Mouse (Mus musculus) midbrain, embryonic 12.5 days (tissue): ENCODE data around the gene Tmco5b. TPM values are rescaled to one million over a fixed set of nuclear protein-coding genes. Genes with fewer than 3 reads are reported as not detected.
A peak's percentile ranks its signal among the peaks of the same experiment; 100 is the strongest.

Experiments
- ATAC-seq: fragments of 200-750 bp; cut with Nextera tagmentation; 2 replicates; pipeline ENCODE4 v1.8.0; 2017; ENCODE audit warnings: low read depth, moderate TSS enrichment, moderate library complexity; ENCODE audit not compliant: low FRiP score
- H3K27ac ChIP-seq: fragments of 300-500 bp; sonication (generic); replicated peaks from 2 replicates; pipeline ENCODE4 v1.5.1; 2016; ENCODE audit warnings: mild to moderate bottlenecking
- H3K27me3 ChIP-seq: fragments of 300-500 bp; sonication (generic); 2 replicates; pipeline ENCODE4 v1.6.1; 2016; ENCODE audit warnings: mild to moderate bottlenecking
- H3K36me3 ChIP-seq: fragments of 300-500 bp; sonication (generic); 2 replicates; pipeline ENCODE4 v1.6.1; 2016
- H3K4me1 ChIP-seq: fragments of 300-500 bp; sonication (generic); 2 replicates; pipeline ENCODE4 v1.6.1; 2016
- H3K4me2 ChIP-seq: fragments of 300-500 bp; sonication (generic); replicated peaks from 2 replicates; pipeline ENCODE4 v1.6.1; 2016; ENCODE audit warnings: mild to moderate bottlenecking, moderate library complexity
- H3K4me3 ChIP-seq: fragments of 300-500 bp; sonication (generic); 2 replicates; pipeline ENCODE4 v1.5.1; 2016; ENCODE audit warnings: mild to moderate bottlenecking
- H3K9ac ChIP-seq: fragments of 300-500 bp; sonication (generic); replicated peaks from 2 replicates; pipeline ENCODE4 v1.6.1; 2016; ENCODE audit warnings: mild to moderate bottlenecking, moderate library complexity
- H3K9me3 ChIP-seq: fragments of 300-500 bp; sonication (generic); 2 replicates; pipeline ENCODE4 v1.6.1; 2016; ENCODE audit warnings: mild to moderate bottlenecking
- WGBS: fragments of 180-500 bp; shearing (Covaris S2); methylation state at CpG from one replicate; pipeline ENCODE4 v1.1.7; 2016; 5-methylcytosine and 5-hydroxymethylcytosine counted together
- polyA plus RNA-seq: library from polyadenylated mRNA; unstranded; fragments of >200 nt; fragmentation: Nextera tagmentation; extraction: Ambion mirVana; gene quantifications from 2 replicates; pipeline ENCODE4 v1.2.1, GENCODE M21; 2016

Tmco5b gene
- not detected in 2 replicates for polyA plus RNA-seq

- Histone ChIP-seq H3K27ac (no peak within 1 kb of the TSS), H3K27me3 (no peaks in the 10 kb centered on the region), H3K4me3 (no peak within 1 kb of the TSS), H3K36me3 (no peaks in the 10 kb centered on the region), H3K4me1 (no peaks in the 10 kb centered on the region), H3K9ac (no peak within 1 kb of the TSS), H3K9me3 (no peaks in the 10 kb centered on the region), H3K4me2 (no peak within 1 kb of the TSS)
- WGBS = 87% methylated on average over 2 of the region's 2 CpGs
- no peak for ATAC-seq
These were observed at the start of gene Tmco5b for GRCm38 (mm10) chr2:113285432-113285831. TSS of gene Tmco5b (plus strand) at chr2:113285732.

- Histone ChIP-seq H3K9ac (no peak overlapping the region), H3K27ac (no peak overlapping the region), H3K4me3 (no peak overlapping the region), H3K4me1 (no peaks in the 10 kb centered on the region), H3K9me3 (no peaks in the 10 kb centered on the region), H3K36me3 (no peaks in the 10 kb centered on the region), H3K4me2 (no peak overlapping the region), H3K27me3 (no peaks in the 10 kb centered on the region)
- 85% methylated on average over 1 of the region's 1 CpGs for WGBS
- no peak for ATAC-seq
These were observed 48.5 kb upstream of the Tmco5b start for GRCm38 (mm10) chr2:113236993-113237392.

- H3K27me3 ChIP-seq = no peaks in the 10 kb centered on the region
- no peak overlapping the region for H3K4me3 ChIP-seq
- 70% methylated on average over 5 of the region's 5 CpGs for WGBS
- no peak overlapping the region for H3K27ac ChIP-seq
- H3K36me3 ChIP-seq = no peaks in the 10 kb centered on the region
- H3K4me1 ChIP-seq = no peaks in the 10 kb centered on the region
- ATAC-seq = no peak
- no peak overlapping the region for H3K4me2 ChIP-seq
- H3K9ac ChIP-seq = no peak overlapping the region
- H3K9me3 ChIP-seq = no peaks in the 10 kb centered on the region
These were observed 46.7 kb upstream of the Tmco5b start for GRCm38 (mm10) chr2:113238871-113239270.

GRCm38 (mm10) chr2:113302349-113303239, 17.1 kb downstream of the Tmco5b start:
- ATAC-seq = peak; percentile 66; the same call in 1 of the 2 replicates
- Histone ChIP-seq H3K9ac (0 out of 2 replicates have a peak overlapping the region, but pooled peaks have one; percentile 21), H3K36me3 (no peaks in the 10 kb centered on the region), H3K9me3 (no peaks in the 10 kb centered on the region), H3K4me3 (no peak overlapping the region), H3K4me2 (no peak overlapping the region), H3K27ac (no peak overlapping the region), H3K4me1 (no peaks in the 10 kb centered on the region), H3K27me3 (0 out of 2 replicates have a peak, but pooled peaks cover 5% of the 10 kb centered on the region)
- WGBS = 45% methylated on average over 18 of the region's 18 CpGs

- WGBS = 77% methylated on average over 4 of the region's 4 CpGs
- ATAC-seq = peak; percentile 70
- no peak overlapping the region for H3K27ac ChIP-seq
- H3K4me3 ChIP-seq = no peak overlapping the region
- no peaks in the 10 kb centered on the region for H3K9me3 ChIP-seq
- H3K4me1 ChIP-seq = no peaks in the 10 kb centered on the region
- H3K9ac ChIP-seq = no peak overlapping the region
- H3K4me2 ChIP-seq = no peak overlapping the region
- H3K27me3 ChIP-seq = 0 out of 2 replicates have a peak, but pooled peaks cover 5% of the 10 kb centered on the region
- H3K36me3 ChIP-seq = no peaks in the 10 kb centered on the region
These were observed 17.7 kb downstream of the Tmco5b start for GRCm38 (mm10) chr2:113303240-113303538.

- H3K27ac ChIP-seq = no peak overlapping the region
- H3K4me1 ChIP-seq = no peaks in the 10 kb centered on the region
- no peaks in the 10 kb centered on the region for H3K36me3 ChIP-seq
- 0 out of 2 replicates have a peak, but pooled peaks cover 5% of the 10 kb centered on the region for H3K27me3 ChIP-seq
- H3K9ac ChIP-seq = no peak overlapping the region
- ATAC-seq = peak; percentile 77
- H3K4me3 ChIP-seq = no peak overlapping the region
- WGBS = 14% methylated on average over 4 of the region's 4 CpGs
- no peaks in the 10 kb centered on the region for H3K9me3 ChIP-seq
- H3K4me2 ChIP-seq = no peak overlapping the region
These were observed 19.8 kb downstream of the Tmco5b start for GRCm38 (mm10) chr2:113305339-113305738.

- H3K9ac ChIP-seq = no peak overlapping the region
- no peak for ATAC-seq
- H3K27ac ChIP-seq = no peak overlapping the region
- H3K9me3 ChIP-seq = no peaks in the 10 kb centered on the region
- no peak overlapping the region for H3K4me2 ChIP-seq
- no peaks in the 10 kb centered on the region for H3K4me1 ChIP-seq
- no peaks in the 10 kb centered on the region for H3K36me3 ChIP-seq
- no peak overlapping the region for H3K4me3 ChIP-seq
- WGBS = 93% methylated on average over 3 of the region's 3 CpGs
- no peaks in the 10 kb centered on the region for H3K27me3 ChIP-seq
These were observed 25.7 kb downstream of the Tmco5b start for GRCm38 (mm10) chr2:113311211-113311610.

GRCm38 (mm10) chr2:113323016-113323415, 37.5 kb downstream of the Tmco5b start:
- Histone ChIP-seq H3K4me2 (no peak overlapping the region), H3K36me3 (no peaks in the 10 kb centered on the region), H3K9me3 (no peaks in the 10 kb centered on the region), H3K4me1 (peaks cover 5% of the 10 kb centered on the region; the same call in 1 of the 2 replicates), H3K4me3 (no peak overlapping the region), H3K9ac (no peak overlapping the region), H3K27ac (no peak overlapping the region), H3K27me3 (peaks cover 3% of the 10 kb centered on the region; the same call in 1 of the 2 replicates)
- no peak for ATAC-seq
- WGBS = 30% methylated on average over 7 of the region's 7 CpGs

- H3K36me3 ChIP-seq = no peaks in the 10 kb centered on the region
- H3K27ac ChIP-seq = no peak overlapping the region
- H3K4me1 ChIP-seq = no peaks in the 10 kb centered on the region
- 56% methylated on average over 9 of the region's 9 CpGs for WGBS
- H3K9me3 ChIP-seq = no peaks in the 10 kb centered on the region
- no peak overlapping the region for H3K4me2 ChIP-seq
- no peak overlapping the region for H3K9ac ChIP-seq
- peaks cover 8% of the 10 kb centered on the region; the same call in 1 of the 2 replicates for H3K27me3 ChIP-seq
- H3K4me3 ChIP-seq = no peak overlapping the region
- ATAC-seq = no peak
These were observed 48.4 kb downstream of the Tmco5b start for GRCm38 (mm10) chr2:113333799-113334541.

- Histone ChIP-seq H3K27me3 (no peaks in the 10 kb centered on the region), H3K27ac (no peak overlapping the region), H3K4me1 (no peaks in the 10 kb centered on the region), H3K4me2 (no peak overlapping the region), H3K36me3 (no peaks in the 10 kb centered on the region), H3K9me3 (no peaks in the 10 kb centered on the region), H3K9ac (no peak overlapping the region), H3K4me3 (no peak overlapping the region)
- 88% methylated on average over 3 of the region's 3 CpGs for WGBS
- ATAC-seq = no peak
These were observed 50.2 kb downstream of the Tmco5b start for GRCm38 (mm10) chr2:113335561-113336294.

GRCm38 (mm10) chr2:113344536-113344935, 59.0 kb downstream of the Tmco5b start:
- no peak for ATAC-seq
- Histone ChIP-seq H3K36me3 (no peaks in the 10 kb centered on the region), H3K27ac (no peak overlapping the region), H3K4me3 (no peak overlapping the region), H3K27me3 (no peaks in the 10 kb centered on the region), H3K9ac (no peak overlapping the region), H3K9me3 (no peaks in the 10 kb centered on the region), H3K4me2 (no peak overlapping the region), H3K4me1 (no peaks in the 10 kb centered on the region)
- WGBS = 90% methylated on average over 2 of the region's 2 CpGs
